Mouse (Mus musculus): ENCODE results near the gene Slc13a3. TPM values are rescaled to one million over a fixed set of nuclear protein-coding genes. Genes with fewer than 3 reads are reported as not detected.

Gene Slc13a3
- polyA plus RNA-seq, 1 experiment = 0.12 TPM

DNA sequence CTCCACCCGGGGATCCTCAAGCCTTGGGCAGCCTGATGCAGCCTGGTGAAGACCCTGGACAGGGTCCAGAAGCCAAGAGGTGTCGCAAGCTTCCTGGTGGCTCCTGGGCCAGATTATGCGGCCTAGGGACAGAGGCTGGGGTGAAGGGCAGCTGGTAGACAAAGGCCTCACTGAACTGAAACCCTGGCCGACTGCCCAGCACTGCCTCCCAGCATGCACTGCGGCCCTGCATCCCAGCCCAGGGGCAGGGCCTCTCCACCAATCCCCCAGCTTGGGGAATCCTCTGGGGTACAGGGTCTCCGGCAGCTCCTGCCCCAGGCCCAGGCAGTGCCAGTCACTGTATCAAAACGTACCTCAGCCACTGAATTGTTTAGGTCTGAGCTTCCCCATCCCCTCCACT, 55.7 kb downstream of the Slc13a3 start:
- DNase-seq (ENCODE audit: low read depth, low spot score) = no peak
- 55% methylated on average over 7 of the region's 7 CpGs for WGBS

DNA sequence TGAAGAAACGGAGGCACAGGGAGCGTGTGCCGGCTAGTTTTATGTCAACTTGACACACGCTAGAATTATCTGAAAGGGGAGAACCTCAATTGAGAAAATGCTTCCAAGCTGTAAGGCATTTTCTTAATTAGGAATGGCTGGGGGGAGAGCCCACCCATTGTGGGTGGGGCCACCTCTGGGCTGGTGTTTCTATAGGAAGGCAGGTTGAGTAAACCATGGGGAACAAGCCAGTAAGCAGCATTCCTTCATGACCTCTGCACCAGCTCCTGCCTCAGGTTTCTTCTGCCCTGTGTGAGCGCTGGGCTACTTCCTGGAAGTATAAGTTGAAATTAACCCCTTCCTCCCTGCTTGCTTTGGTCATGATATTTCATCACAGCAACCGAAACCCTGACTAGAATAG, 57.2 kb downstream of the Slc13a3 start:
- 61% methylated on average over 6 of the region's 6 CpGs for WGBS

DNA sequence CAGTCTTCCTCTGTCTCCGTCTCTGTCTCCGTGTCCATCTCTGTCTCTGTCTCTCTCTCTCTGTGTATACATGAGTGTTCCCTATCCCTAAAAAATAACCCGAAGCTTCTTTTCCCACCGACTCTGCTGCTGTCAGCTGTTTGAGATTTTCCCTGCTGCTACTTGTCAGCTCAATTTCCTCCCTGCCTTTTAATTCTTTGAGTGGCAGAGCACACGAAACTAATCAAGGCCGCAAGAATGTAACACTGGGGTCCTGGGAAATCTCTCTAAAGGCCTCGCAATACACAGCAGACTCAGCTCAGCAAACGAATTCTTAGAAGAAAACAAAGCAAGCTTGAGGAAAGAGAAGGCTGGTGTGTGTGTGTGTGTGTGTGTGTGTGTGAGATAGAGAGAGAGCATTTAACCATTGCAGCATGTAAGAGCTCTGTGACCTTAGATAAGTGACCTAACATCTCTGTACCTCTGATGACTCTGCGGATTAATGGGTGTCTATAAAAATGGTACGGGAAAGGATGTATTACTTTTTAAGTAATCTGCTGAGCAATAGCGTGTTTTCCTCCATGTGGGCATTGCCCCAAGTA, 57.8 kb downstream of the Slc13a3 start:
- 54% methylated on average over 11 of the region's 11 CpGs for WGBS
- DNase-seq (ENCODE audit: low read depth, low spot score) = no peak

More for the DNA sequence above, 57.2 kb downstream of the Slc13a3 start:
- no peak for DNase-seq (ENCODE audit: low read depth, low spot score)

DNA sequence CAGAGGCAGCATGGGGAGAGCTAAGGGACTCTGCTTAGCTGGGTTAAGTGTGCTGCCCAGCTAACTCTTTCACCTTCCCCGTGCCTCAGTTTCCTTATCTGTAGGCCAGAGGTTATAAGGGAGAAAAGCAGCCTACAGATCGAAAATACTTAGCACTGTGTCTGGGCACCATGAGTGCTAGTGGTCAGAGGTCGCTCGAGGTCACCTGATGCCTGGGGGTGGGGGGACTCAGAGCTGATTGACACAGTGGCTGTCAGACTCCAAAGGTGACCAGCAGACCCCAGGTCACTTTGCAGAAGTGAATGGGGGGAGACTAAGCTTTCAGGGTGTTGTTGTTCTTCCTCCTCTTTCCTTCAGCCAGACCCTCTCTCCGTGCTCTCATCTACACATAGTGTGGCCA, 58.7 kb downstream of the Slc13a3 start:
- 77% methylated on average over 5 of the region's 5 CpGs for WGBS

DNA sequence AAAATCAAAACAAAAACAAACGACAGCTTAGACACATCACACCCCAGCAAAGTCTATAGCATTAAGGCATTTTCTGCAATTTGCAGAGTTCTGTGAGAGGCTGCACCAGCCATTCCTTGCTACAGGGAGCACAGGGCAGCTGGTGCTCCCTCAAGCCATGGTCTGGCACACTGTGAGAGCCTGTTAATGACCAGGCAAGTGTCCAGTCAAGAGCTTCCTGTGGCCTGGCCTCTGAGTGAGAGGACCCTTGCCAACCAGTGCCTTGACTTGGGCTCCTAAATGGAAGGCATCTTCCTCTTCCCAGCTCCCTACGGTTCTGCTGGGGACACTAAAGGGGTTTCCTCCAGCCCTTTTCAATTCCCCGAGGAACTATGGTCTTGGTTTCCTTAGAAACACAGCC, 59.1 kb downstream of the Slc13a3 start:
- 52% methylated on average over 3 of the region's 3 CpGs for WGBS

More for the DNA sequence above, 58.7 kb downstream of the Slc13a3 start:
- no peak for DNase-seq (ENCODE audit: low read depth, low spot score)

DNA sequence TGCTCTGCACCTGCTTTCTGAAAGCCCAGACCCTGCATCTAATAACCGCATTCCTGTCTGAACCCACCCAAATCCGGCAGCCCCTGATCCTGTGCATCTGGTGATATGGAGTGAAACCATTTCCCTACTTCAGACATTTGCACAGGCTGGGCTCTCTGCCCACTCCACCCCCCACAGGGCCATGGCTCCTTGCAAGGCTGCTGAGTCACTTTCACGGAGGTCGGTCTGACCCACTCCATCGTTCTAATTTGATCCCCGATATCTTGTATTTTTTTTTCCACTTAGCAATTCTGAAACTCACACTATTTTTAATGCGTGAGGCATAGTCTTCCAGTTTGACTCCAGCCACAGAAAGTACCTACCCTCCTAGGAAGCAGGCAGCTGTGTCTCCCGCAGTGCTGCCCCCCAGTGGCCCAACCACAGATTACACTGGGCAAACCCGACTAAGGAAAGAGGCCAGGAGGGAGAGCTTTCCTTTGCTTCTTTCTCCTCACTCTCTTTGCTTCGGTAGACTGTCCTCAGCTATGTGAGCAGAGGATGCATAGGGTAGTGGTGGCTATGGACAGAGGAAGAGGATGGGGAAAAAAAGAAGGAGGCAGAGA, 65.2 kb downstream of the Slc13a3 start:
- 39% methylated on average over 10 of the region's 10 CpGs for WGBS
- DNase-seq (ENCODE audit: low read depth, low spot score) = no peak

More for the DNA sequence above, 59.1 kb downstream of the Slc13a3 start:
- DNase-seq (ENCODE audit: low read depth, low spot score) = no peak

DNA sequence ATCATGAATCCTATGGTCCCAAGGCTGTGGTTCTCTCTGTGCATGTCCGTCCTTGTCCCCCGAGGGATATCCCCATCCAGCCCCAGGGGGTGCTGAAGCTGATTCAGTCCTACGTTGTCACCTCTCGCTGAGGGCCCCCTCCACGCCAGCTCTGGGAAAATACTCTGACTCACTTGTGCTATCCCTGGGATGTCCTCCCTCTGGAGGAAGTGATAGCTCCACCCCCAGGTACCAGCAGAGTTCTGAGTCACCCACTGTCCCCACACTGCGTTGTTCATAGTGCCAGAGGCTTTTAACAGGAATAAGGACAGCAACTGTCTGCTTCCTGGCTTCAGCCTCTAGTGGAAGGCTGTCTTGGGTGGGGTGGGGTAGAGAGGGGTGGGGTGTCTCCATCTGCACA, 67.7 kb downstream of the Slc13a3 start:
- DNase-seq (ENCODE audit: low read depth, low spot score) = no peak
- WGBS = 26% methylated on average over 6 of the region's 6 CpGs

DNA sequence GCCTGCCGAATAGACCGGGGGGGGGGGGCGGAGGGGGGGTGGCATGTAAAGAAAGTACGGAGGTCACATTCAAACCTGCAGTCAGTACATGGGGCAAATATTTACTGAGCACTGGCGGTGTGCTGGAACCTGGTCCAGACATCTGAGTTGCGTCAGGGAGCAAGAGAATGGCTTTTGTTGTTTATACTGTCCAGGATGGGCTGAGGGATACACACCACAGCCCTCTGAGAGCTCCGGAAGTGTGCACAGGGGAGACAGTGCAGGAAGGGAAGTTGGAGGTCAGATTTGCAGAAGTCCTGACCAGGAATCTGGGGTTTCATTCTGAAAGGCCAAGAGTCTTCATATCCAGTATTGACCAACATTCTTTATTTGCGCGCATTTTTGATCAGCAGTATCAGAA, 68.1 kb downstream of the Slc13a3 start:
- no peak for DNase-seq (ENCODE audit: low read depth, low spot score)

DNA sequence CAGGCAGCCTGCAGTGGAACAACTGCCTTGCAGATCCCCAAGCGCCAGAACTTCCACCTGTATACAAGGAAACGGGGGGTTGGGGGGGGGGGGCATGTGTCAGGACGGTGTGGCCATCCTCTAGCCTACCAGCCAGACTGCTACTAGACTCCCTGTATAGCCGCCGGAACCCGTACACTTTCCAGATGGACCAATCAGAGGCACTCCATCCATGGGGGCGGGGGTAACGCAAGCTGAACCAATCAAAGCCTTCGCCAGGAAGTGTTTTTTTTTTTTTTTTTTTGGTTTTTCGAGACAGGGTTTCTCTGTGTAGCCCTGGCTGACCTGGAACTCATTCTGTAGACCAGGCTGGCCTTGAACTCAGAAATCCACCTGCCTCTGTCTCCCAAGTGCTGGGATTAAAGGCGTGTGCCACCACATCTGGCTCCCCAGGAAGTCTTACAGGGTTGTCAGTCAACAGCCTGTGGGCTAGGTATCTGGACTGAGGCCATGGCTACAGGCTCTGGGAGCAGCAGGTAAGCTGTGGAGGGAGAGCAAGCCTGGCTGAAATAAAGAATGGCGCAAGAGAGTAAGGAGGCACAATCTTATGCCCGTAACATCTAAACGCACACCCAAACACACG, 74.8 kb downstream of the Slc13a3 start:
- no peak for DNase-seq (ENCODE audit: low read depth, low spot score)
- 75% methylated on average over 15 of the region's 15 CpGs for WGBS

More for the DNA sequence above, 68.1 kb downstream of the Slc13a3 start:
- 23% methylated on average over 9 of the region's 9 CpGs for WGBS

DNA sequence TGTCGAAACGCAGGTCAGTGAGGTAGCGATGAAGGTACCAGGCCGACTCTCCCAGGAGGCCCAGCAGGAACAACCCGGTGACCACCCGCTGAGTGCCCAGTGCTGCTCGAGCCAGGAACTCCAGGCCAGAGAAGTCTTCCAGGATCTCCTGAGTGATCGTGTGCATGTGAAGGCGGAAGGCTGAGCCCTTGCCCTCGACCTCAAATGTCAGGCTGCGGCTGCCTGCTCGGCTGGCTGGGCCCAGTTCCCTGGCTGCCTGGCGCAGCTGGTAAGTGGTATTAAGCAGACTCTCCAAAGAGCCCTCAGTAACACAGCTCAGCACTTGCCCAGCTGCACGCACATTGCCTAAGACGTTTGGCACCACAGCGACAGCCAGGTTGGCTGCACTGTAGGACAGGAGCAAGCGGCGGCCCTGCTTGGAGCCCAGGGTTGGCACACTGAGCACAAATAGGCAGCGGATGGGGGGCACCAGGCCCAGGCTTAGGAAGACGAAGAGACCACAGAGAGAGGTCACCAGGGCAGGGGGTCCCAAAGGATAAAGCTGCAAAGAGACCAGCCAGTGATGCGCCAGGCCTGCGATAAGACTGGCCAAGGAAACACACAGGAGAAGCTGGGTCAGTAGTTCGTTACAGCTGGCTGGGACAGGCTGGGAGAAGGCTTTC, 75.4 kb downstream of the Slc13a3 start:
- no peak for DNase-seq (ENCODE audit: low read depth, low spot score)
- 81% methylated on average over 23 of the region's 23 CpGs for WGBS

DNA sequence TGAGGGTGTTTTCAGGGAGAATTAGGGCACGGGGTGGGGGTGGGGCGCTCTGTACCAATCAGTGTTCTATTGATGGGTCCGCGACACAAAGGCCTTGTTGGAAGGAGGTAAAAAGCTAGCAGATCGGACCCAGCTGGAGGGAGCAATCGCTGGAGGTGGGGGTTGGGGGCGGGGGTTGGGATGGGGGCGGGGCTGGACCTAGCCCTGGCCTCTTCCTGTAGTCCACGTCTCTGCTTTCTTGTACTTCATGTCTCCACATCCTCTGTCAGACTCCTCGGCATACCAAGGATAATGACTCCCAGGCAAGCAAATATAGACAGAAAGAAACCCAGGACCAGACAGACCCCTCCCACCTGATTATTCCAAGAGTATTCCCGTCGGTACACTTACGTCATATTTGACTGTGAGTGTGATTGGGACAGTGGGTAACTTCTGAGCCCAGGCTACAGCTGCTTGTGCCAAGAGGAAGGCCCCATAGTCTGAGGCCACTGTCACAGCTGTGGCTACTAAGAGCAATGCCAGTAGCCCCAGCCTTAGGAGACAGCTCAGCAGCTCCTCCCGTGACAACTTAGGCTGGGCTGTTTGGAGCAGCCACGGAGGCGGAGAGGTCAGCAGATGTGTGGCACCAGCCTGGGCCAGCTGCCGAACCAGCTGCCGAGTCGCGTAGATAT, 76.1 kb downstream of the Slc13a3 start:
- WGBS = 53% methylated on average over 20 of the region's 20 CpGs
- DNase-seq (ENCODE audit: low read depth, low spot score) = no peak

DNA sequence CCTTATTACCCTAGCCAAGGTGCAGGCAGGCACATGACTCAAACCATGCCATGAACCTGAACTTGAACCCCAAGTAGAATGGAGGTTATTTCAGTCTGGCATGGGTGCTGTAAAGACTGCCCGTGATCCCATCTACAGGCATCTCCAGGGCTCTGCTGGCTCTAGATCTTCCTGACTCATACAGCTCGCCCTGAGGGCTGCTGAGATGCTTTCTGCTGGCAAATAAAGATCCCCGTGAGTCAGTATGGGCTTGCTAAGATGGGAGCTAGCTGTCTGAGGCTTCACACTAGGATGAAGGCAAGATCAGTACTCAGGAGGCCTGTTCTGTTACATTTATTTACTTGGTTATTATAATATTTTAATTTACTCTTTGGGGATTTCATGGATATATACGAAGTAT, 80.9 kb downstream of the Slc13a3 start:
- DNase-seq (ENCODE audit: low read depth, low spot score) = no peak
- 77% methylated on average over 4 of the region's 4 CpGs for WGBS

DNA sequence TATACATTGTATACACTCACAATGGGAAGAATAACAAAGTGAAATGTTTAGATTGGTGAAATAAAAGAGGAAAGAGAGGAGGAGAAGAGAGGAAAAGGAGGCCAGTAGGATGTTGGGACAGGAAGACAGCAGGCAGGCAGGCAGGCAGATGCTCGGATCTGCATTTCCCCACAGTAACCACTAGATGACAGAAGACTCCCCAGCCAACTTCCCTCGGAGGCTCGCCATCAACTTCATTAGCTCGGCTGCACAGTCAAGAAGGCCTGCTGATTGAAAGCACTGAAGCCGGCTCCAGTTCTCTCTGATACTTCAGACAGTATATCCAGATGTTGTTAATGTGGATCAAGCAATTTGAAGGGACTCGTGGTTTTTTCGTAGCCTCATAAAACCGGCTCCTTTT, 81.5 kb downstream of the Slc13a3 start:
- no peak for DNase-seq (ENCODE audit: low read depth, low spot score)
- 16% methylated on average over 8 of the region's 8 CpGs for WGBS

DNA sequence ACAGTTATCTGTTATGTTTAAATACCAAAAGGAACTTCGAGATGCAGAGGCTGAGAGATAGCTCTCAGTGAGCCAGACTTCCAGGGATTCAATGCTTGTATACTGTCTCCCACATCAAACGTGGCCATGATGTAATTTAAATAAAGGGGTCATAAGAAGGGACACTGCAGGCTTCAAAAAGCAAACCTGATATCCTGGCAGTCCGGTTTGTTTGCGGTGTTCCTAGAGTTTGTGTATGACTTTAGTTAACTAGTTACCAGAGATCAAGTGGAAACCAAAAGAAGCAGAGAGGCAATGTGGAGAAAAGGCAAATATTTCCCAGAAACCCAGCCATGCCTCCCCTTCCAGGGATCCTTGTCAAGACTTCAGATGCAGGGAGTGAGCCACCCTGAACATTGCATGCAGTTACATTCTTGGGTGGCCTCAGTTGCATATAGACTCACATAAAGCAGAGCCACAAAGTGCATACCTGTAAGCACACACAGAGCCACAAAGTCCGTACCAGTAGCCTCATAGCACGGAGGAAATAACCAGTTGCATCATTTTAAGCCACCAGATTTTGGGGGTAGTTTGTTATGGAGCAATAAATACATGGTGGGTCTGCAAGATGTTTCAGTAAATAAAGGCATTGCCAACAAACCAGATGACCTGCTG, 83.6 kb downstream of the Slc13a3 start:
- no peak for DNase-seq (ENCODE audit: low read depth, low spot score)
- WGBS = 50% methylated on average over 6 of the region's 6 CpGs

DNA sequence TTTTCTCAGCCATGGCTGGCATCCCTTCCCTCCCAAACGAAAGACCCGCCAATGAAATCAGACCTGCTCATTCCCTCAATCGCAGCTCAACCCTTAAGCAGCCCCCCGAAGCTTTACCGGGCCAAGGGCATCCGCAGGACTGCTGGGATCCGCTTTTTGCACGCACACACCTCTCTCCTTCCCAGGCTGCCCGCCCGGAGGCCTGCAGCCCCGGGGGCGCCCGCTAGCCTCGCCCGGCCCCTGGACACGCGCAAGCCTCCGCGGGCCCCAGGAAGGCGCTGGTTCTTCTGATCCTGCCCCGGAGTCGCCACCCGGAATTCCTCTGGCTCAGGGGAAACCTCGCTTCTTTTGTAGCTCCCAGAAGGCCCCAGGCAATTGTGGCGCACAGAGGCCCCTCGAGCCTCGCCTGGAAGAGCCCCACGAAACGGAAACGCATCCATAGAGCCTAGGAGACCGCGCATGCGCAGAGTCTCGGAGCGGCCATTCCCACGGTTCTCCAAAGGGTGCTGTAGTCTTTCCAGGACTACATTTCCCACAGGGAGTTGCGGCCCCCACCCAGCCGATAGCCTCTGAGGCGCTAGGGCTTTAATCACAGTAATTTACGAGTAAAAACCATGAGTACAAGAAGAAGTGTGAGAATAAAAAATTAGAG, 85.1 kb downstream of the Slc13a3 start, which contains the start of gene Zfp334:
Gene Zfp334 (minus strand): TSS at position 416 of the 652 bp plus-strand sequence.
- DNase-seq (ENCODE audit: low read depth, low spot score) = peak; percentile 73

DNA sequence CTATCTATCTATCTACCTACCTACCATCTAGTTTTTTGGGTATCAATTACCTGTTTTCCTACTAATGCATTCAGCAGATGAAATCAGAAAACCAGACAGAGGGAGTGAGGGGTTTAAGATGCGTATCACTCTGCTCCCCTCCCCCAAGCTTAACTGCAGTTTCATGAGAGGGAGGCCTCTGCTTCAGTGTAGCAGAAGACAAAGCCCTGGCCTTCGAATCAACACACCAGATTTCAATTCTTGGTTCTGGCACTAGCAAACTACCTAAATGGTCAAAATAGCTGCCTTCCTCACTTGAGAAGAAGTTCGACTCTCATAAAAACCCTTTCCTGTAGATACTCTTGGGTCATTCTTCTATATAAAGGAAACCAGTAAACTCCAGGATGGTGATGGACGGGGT, 85.7 kb downstream of the Slc13a3 start:
- WGBS = 51% methylated on average over 4 of the region's 4 CpGs
- DNase-seq (ENCODE audit: low read depth, low spot score) = no peak

More for the DNA sequence above, 85.1 kb downstream of the Slc13a3 start, which contains the start of gene Zfp334:
- whole genome bisulfite sequencing = 1% methylated on average over 40 of the region's 40 CpGs

DNA sequence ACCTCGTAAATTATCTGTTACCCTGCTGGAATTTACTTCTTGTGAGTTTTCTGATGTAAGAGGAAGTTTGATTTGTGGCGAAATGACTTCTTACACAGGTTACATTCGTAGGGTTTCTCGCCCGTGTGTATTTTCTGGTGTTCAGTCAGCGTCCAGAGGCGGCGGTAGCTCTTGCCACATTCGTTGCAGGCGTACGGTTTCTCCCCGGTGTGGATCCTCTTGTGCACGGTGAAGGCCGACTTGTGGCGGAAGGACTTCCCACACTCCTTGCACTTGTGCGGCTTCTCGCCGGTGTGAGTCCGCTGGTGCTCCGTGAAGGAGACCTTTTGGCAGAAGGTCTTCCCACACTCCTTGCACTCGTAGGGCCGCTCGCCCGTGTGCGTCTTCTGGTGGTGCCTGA, 93.0 kb downstream of the Slc13a3 start:
- DNase-seq (ENCODE audit: low read depth, low spot score) = no peak
- 96% methylated on average over 25 of the region's 25 CpGs for WGBS

DNA sequence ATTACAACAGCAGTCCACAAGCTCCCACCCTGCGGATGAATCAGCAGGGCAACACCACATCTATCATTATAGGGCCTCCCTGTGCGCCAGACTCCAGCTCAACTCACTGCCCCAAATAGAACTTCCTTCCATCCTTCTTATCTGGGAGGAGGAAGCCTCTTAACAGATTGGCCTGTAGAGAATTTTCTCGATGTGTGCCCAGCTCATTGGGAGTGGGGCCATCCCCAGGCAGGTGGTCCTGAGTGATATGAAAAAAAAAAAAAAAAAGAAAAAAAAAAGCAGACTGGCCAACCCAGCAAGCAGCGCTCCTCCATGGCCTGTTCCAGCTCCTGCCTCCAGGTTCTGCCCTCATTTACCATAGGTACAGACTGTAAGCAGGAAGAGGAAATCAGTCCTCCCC, 97.0 kb downstream of the Slc13a3 start:
- DNase-seq (ENCODE audit: low read depth, low spot score) = no peak
- 86% methylated on average over 4 of the region's 4 CpGs for WGBS

DNA sequence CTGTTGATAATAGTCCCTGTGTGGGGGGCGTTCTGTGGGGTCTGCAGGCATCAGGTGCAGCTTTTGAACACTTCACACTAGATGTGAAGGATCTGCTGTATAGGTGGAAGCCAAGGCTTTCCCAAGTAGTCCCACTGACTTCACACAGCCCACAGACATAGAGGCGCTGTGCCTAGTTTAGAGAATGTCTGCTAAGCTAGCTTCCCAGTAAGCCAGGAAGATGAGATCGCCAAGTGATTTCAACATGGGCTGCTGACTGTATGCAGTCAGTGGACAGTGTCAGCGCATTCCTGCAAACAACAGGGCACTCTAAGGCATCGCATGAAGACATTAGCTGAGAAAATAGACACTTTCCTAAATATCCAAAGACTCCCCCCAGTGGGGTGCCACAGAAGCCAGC, 97.6 kb downstream of the Slc13a3 start:
- no peak for DNase-seq (ENCODE audit: low read depth, low spot score)
- 87% methylated on average over 5 of the region's 5 CpGs for WGBS
